Mouse (Mus musculus): ENCODE data around the gene Mdfi. TPM values are rescaled to one million over a fixed set of nuclear protein-coding genes. Genes with fewer than 3 reads are reported as not detected.

Gene Mdfi
- polyA plus RNA-seq, 1 experiment: not detected

DNA sequence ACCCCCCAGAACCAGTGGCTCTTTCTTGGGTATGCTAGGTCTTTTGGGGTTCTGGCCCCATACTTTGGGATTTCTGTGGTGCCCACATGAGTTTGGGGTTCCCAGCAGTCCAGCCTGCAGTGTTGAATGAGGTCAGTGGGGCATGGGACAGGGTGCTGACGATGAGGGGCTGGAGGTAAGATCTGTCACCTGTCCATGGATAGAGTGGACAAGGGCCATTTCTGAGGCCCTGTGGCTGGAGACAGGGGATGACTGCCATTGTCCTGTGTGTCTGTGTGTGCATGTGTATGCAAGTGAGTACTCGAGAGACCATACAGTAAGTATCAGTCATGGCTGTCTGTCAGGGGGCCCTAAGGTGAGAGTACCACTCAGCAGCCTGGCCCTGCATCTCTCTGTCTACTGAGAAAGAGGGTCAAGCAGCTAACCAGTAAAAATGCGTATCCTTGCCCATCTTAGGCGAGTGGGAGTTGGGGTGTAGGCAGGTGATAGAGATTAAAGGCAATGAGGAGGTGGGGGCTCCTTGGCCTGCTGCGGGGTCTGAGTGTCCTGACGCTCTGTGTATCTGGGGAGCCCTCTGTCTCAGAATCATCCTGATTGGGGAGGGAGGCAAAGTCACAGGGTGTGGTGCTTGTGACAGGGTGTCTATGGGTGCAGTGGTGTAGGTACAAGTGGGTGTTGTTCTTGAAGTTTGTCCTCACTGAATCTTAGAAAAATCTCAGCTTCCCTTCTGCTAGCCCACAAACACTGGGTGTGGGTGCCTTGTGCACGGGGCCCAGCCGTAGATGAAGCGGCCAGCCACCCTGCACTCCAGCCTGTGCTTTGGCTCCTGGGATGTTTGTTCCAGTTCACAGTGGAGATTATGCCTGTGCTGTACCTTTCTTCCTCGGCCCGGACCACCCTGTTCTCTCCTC is 64.8 kb downstream of the Mdfi start:
- H3K4me3 ChIP-seq (ENCODE audit: insufficient read depth, low read depth, low read length): no peak overlapping the region
- H3K4me1 ChIP-seq (ENCODE audit: control insufficient read depth, insufficient read depth, insufficient read length, low read length): peaks cover 28% of the 10 kb centered on the region
- H3K27ac ChIP-seq (replicated peaks; ENCODE audit: low read depth, low read length): peak overlapping the region; percentile 78

GRCm38 (mm10) chr17:47768707-47769276 is 65.7 kb downstream of the Mdfi start:
- Histone ChIP-seq H3K4me3 (ENCODE audit: insufficient read depth, low read depth, low read length) (peak overlapping the region; percentile 26; the same call in 1 of the 2 replicates), H3K27ac (replicated peaks; ENCODE audit: low read depth, low read length) (peak overlapping the region; percentile 78), H3K4me1 (ENCODE audit: control insufficient read depth, insufficient read depth, insufficient read length, low read length) (peaks cover 28% of the 10 kb centered on the region)

DNA sequence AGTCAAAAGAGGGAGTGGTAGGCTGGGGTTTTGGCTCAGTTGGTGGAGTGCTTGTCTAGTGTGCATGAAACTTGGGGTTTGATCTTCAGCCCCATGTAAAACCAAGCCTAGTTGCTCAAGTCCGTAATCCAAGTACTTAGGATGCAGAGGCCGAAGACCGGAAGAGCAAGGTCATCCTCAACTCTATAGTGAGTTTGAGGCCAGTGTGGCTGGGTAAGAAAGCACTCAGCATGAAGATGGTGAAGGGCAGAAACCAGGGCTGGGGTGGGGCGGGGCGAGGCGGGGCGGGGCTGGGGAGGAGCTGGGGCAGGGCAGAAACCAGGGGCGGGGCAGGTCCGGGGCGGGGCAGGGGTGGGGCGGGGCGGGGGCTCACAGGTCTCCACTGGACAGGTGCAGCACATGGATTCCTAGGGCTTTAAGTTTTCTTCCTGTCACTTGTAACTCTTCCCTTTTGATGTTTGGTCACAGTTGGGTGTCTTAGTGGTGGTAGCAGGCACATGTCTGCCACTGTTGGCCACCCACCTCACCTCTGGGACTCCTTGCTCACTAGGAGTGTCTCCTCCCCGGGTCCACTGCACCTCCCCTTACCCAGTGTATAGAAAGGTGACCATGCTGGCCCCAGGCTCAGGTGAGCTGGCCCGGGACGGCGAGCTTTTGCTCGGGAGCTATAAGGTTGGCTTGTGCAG is 66.9 kb downstream of the Mdfi start:
- peak overlapping the region; percentile 76 for H3K27ac ChIP-seq (replicated peaks; ENCODE audit: low read depth, low read length)
- H3K4me3 ChIP-seq (ENCODE audit: insufficient read depth, low read depth, low read length): no peak overlapping the region
- peaks cover 27% of the 10 kb centered on the region for H3K4me1 ChIP-seq (ENCODE audit: control insufficient read depth, insufficient read depth, insufficient read length, low read length)

GRCm38 (mm10) chr17:47767081-47767455 is 67.4 kb downstream of the Mdfi start:
- peak overlapping the region; percentile 76 for H3K27ac ChIP-seq (replicated peaks; ENCODE audit: low read depth, low read length)
- H3K4me1 ChIP-seq (ENCODE audit: control insufficient read depth, insufficient read depth, insufficient read length, low read length): peaks cover 32% of the 10 kb centered on the region
- no peak overlapping the region for H3K4me3 ChIP-seq (ENCODE audit: insufficient read depth, low read depth, low read length)

GRCm38 (mm10) chr17:47766407-47767043 is 68.0 kb downstream of the Mdfi start:
- H3K27ac ChIP-seq (replicated peaks; ENCODE audit: low read depth, low read length): peak overlapping the region; percentile 76; the same call in 1 of the 2 replicates
- peaks cover 34% of the 10 kb centered on the region for H3K4me1 ChIP-seq (ENCODE audit: control insufficient read depth, insufficient read depth, insufficient read length, low read length)
- H3K4me3 ChIP-seq (ENCODE audit: insufficient read depth, low read depth, low read length): no peak overlapping the region

DNA sequence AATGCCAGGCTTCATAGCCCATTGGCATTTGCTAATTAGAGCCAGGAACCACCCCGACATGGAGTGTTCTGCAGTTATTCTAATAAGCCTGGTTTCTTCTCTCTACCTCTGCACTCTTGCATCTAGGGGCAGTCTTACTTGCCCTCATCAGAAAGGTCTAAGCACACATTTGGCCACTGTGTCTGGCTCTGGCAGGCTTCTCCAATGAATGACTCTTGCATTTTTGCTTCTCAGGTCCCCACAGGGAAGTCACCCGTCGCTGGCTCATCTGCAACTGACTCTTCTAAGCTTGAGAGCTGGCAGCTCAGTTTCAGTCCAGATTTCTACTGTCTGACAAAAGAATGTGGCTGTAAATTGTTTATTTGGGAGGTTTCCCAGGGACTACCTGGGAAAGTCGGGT is 68.5 kb downstream of the Mdfi start:
- Histone ChIP-seq H3K4me1 (ENCODE audit: control insufficient read depth, insufficient read depth, insufficient read length, low read length) (peaks cover 34% of the 10 kb centered on the region), H3K27ac (replicated peaks; ENCODE audit: low read depth, low read length) (peak overlapping the region; percentile 11; the same call in 1 of the 2 replicates)

More for the DNA sequence above, 68.5 kb downstream of the Mdfi start:
- H3K4me3 ChIP-seq (ENCODE audit: insufficient read depth, low read depth, low read length): no peak overlapping the region

Other genes with a start within 250 kb of the Mdfi start
- 8.6 and 11.0 TPM in 2 replicates for gene Bysl, start 223.2 kb downstream of the Mdfi start, polyA plus RNA-seq (2012; ENCODE audit: insufficient read depth, insufficient read length, missing spikeins)
- 10.7 and 18.0 TPM in 2 replicates for gene Med20, start 223.1 kb downstream of the Mdfi start, polyA plus RNA-seq (2012; ENCODE audit: insufficient read depth, insufficient read length, missing spikeins)
- 1.2 and 5.0 TPM in 2 replicates for gene Gm20517, start 223.1 kb downstream of the Mdfi start, polyA plus RNA-seq (2012; ENCODE audit: insufficient read depth, insufficient read length, missing spikeins)
- 2.1 and 3.3 TPM in 2 replicates for gene Usp49, start 204.0 kb downstream of the Mdfi start, polyA plus RNA-seq (2012; ENCODE audit: insufficient read depth, insufficient read length, missing spikeins)
- 306 and 307 TPM in 2 replicates for gene Tomm6, start 146.3 kb downstream of the Mdfi start, polyA plus RNA-seq (2012; ENCODE audit: insufficient read depth, insufficient read length, missing spikeins)
- gene Frs3, start 145.7 kb downstream of the Mdfi start, polyA plus RNA-seq (2012; ENCODE audit: insufficient read depth, insufficient read length, missing spikeins): 1.3 and 3.4 TPM in 2 replicates
- 1.3 TPM in 1 of 2 replicates, not detected in the other for gene Gm21981, start 140.2 kb downstream of the Mdfi start, polyA plus RNA-seq (2012; ENCODE audit: insufficient read depth, insufficient read length, missing spikeins)
- gene Prickle4, start 140.0 kb downstream of the Mdfi start, polyA plus RNA-seq (2012; ENCODE audit: insufficient read depth, insufficient read length, missing spikeins): 3.5 and 3.6 TPM in 2 replicates
- gene Pgc, start 107.8 kb downstream of the Mdfi start, polyA plus RNA-seq (2012; ENCODE audit: insufficient read depth, insufficient read length, missing spikeins): not detected in 2 replicates
- gene Tfeb, start 97.7 kb downstream of the Mdfi start, polyA plus RNA-seq (2012; ENCODE audit: insufficient read depth, insufficient read length, missing spikeins): 8.7 and 14.8 TPM in 2 replicates
- 8.5 and 9.2 TPM in 2 replicates for gene Foxp4, start 90.0 kb upstream of the Mdfi start, polyA plus RNA-seq (2012; ENCODE audit: insufficient read depth, insufficient read length, missing spikeins)
- not detected in 2 replicates for gene 1700122O11Rik, start 203.6 kb upstream of the Mdfi start, polyA plus RNA-seq (2012; ENCODE audit: insufficient read depth, insufficient read length, missing spikeins)

All from brown adipose tissue, adult 24 weeks (tissue).